Mouse (Mus musculus) mouse trophoblast stem cell (cell line): ENCODE results near the gene Zwint.

Source experiments
- in situ Hi-C, 2 experiments: fragments of 300-500 bp; cut with MseI, MboI; formaldehyde crosslinking; loops; 2 replicates in 1 of 2; 3 replicates in 1 of 2; pipeline ENCODE4 v1.15.1; 2025

Zwint gene

GRCm38 (mm10) chr10:72654270-72655016 is at the start of gene Zwint:
TSS of gene Zwint (plus strand) at chr10:72654845.
- in situ Hi-C loops: no loop called here

GRCm38 (mm10) chr10:72613125-72613915 is 41.3 kb upstream of the Zwint start:
- in situ Hi-C loops: no loop called here

- in situ Hi-C loops: no loop called here
Measured at GRCm38 (mm10) chr10:72616153-72616552, 38.5 kb upstream of the Zwint start.

GRCm38 (mm10) chr10:72620527-72620926 is 34.1 kb upstream of the Zwint start:
- in situ Hi-C loops: no loop called here

- in situ Hi-C loops: no loop called here
Measured at GRCm38 (mm10) chr10:72623561-72623960, 31.1 kb upstream of the Zwint start.

GRCm38 (mm10) chr10:72634125-72634524 is 20.5 kb upstream of the Zwint start:
- in situ Hi-C loops: no loop called here

GRCm38 (mm10) chr10:72650867-72651266 is 3.8 kb upstream of the Zwint start:
- in situ Hi-C loops: no loop called here

GRCm38 (mm10) chr10:72653797-72654196 is 848 bp upstream of the Zwint start:
- in situ Hi-C loops: no loop called here

GRCm38 (mm10) chr10:72655017-72655509 is 418 bp downstream of the Zwint start:
- in situ Hi-C loops: no loop called here

- in situ Hi-C loops: no loop called here
Measured at GRCm38 (mm10) chr10:72659198-72659597, 4.6 kb downstream of the Zwint start.

- in situ Hi-C loops: no loop called here
Measured at GRCm38 (mm10) chr10:72660350-72660749, 5.7 kb downstream of the Zwint start.

GRCm38 (mm10) chr10:72667856-72668255 is 13.2 kb downstream of the Zwint start:
- in situ Hi-C loops: no loop called here

- in situ Hi-C loops: no loop called here
Measured at GRCm38 (mm10) chr10:72669086-72669485, 14.4 kb downstream of the Zwint start.

GRCm38 (mm10) chr10:72675971-72676370 is 21.3 kb downstream of the Zwint start:
- in situ Hi-C loops: no loop called here

- in situ Hi-C loops: no loop called here
Measured at GRCm38 (mm10) chr10:72676550-72676949, 21.9 kb downstream of the Zwint start.

GRCm38 (mm10) chr10:72679086-72679485 is 24.4 kb downstream of the Zwint start:
- in situ Hi-C loops: no loop called here

- in situ Hi-C loops: no loop called here
Measured at GRCm38 (mm10) chr10:72701092-72701491, 46.4 kb downstream of the Zwint start.

- in situ Hi-C loops: no loop called here
Measured at GRCm38 (mm10) chr10:72713754-72714153, 59.1 kb downstream of the Zwint start.
